Mouse (Mus musculus) layer of hippocampus, adult 9-11 months (tissue): Measurements from ENCODE around the gene Ube2s.
A peak's percentile ranks its signal among the peaks of the same experiment; 100 is the strongest.

Experiments
- DNase-seq: peaks from one replicate; pipeline ENCODE4 v3.0.0; 2022

Ube2s gene

DNA sequence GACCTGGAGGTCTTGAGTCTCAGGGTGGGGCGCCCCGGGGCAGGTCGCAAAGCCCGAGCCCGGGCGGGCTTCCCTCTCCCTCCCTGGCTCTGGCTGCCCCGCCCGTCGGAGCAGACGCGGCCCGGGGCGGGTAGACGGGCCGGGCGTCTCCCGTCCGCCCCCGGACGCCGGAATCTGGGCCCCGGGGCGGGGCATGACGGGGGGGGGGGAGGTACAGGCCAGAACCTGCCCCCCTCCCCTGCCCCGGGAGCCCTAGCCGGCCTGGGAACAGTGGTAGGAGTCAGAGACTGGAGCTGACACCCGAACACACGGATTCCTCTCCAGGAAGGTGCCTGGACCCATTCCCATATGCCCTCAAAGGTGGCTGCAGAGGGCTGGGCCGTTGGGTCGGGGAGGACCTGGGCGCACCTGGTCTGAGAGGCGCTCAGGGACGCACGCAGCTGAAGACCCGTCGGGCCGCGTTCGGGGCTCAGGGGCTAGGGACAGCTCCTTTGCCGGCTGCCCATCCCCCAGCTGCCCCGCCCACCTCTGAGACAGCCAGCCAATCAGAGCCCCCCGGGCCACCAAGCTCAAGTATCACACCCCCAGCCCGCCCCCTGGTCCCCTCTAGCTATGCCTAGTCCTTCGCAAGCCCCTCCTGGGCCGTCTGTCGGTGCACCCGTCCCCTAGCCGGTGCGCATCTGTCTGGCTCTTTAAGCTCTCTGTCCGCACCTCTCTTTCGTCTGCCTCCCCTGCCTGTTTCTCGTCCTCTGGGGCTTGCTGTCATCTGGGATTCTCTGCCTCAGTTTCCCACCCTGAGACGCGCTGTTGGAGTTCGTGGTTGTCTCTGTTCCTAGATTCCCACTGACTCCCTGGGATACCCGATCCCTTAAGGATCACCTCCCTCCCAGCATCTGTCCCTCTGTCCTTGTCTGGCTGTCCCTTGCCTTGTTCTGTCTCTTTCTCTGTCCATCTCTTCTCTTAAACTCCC is 35.2 kb downstream of the Ube2s start:
- no peak for DNase-seq

DNA sequence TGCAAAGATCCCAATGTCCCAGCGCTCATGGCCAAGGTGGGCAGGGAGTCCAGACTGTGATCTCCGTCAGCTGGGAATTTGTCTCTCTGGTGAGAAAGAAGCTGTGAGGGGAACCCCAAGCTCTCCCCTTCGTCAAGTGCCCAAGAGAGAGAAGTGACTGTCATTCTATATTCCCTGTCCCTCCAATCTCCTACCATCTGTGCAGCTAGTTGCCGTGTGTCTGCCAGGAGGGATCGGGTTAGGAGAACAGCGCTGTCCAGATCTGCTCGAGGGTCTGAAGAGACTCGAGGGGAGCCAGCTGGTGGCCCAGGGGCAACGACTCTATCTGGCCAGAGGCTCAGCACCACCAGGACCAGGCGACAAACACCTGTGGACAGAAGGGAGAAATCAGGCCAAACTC is 36.3 kb downstream of the Ube2s start:
- DNase-seq, result no peak

DNA sequence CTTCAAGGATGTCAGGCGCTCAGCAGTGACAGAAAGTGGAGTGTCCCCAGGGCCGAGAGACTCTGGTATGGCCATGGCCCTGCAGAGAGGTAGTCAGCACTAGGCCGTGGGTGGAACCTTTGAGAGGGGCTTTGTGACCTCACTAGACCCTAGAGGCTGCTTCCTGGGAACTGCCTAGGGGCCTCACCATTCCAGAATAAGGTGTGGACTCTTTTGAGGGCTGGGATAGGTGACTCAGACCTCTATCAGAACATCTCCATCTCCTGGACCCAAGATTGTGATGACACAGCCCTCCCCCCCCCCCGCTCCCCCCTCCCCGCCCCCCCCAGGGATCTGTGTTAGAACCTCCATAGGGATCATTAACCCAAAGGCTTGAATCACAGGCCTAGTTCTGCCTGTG is 41.2 kb downstream of the Ube2s start, which contains the start of gene Fam71e2:
TSS of gene Fam71e2 (minus strand) at position 101 of the 400 bp plus-strand sequence.
- no peak for DNase-seq

DNA sequence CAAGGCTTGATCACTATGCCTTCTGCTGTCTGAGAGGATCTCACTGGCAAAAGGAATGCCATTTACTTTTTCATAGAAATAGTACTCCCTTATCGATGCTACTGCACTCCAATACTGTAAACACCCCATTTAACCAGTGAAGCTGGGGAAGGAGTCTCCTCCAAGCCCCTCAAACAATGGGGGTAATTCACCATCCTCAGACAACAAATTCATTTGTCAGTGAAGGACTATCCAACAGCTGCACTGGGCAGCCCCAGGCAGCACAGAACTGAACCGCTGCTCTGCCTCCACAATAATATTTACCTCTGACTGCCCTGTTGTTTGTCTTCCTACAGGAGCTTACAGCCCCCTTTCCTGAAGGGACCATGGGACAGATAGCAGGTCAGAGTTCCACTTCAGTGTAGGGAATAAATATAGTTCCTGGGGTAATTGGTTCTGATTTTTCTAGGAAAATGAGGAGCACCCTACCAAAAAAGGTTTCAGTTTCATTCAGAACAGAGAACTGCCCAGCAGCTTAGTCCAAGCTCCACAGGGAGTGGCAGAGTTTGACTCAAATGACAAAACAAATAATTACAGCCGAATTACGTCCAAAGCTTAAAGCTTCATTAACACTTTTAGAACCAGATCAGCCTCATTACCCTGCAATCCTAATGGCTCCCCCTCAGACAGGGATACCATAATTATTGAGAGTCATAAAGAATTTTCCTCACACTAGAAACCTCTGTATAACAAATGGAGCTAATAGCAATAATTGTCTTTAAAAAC is 47.3 kb downstream of the Ube2s start:
- peak; percentile 39 for DNase-seq

DNA sequence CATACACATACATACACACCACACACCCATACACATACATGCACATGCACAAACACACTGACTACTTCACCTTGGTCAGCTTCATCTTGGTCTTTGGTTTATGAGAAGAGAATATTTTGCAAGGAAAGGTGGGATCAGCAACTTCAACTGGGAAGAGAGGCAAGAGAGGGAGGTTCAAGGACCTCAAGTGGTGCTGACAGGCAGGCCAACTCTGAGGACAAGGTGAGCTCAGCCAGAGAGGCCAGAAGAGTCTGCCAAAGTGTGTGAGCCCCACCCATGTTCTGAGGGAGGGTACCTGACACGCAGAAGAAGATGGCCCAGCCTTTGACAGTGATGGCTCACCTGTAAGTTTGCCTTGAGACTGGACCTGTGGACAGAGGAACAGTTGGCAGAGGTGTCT is 52.7 kb downstream of the Ube2s start:
- DNase-seq, result no peak

DNA sequence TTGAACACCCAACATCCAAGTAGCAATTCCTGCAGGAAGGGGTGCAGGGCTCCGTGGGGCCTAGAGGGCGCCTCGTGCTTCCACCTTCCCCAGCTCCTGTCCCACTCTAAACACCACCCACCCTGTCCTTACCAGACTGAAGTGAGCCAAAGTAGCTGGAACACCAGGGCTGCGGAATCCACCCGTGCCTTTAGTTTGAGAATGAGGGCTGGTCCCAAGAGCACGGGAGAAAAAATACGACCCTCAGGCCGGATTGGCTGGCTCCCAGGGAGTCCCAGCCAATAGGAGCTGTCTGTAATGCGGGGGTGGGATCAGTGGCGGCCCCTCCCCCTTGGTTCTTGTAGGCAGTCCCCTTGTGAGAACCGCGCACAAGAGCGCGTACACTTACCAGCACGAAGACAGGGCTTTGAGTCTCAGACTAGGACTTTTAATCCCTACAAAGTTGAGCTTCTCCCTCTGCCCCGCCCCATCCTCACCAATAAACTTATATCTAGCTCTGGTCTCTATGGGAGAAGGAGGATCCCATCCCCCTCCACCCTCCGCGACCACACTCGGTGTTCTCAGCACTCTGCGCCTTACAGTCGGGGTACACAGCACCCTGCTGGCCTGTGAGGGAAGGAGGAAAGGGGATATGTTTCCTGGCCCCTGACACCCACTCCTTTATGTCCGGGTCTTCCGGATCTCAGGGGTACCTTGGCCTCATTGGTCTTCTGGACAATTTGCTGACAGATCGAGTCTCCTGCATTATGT is 59.4 kb downstream of the Ube2s start, which contains the start of gene Cox6b2:
TSS of gene Cox6b2 (minus strand) at position 274 of the 750 bp plus-strand sequence.
- peak; percentile 71 for DNase-seq

DNA sequence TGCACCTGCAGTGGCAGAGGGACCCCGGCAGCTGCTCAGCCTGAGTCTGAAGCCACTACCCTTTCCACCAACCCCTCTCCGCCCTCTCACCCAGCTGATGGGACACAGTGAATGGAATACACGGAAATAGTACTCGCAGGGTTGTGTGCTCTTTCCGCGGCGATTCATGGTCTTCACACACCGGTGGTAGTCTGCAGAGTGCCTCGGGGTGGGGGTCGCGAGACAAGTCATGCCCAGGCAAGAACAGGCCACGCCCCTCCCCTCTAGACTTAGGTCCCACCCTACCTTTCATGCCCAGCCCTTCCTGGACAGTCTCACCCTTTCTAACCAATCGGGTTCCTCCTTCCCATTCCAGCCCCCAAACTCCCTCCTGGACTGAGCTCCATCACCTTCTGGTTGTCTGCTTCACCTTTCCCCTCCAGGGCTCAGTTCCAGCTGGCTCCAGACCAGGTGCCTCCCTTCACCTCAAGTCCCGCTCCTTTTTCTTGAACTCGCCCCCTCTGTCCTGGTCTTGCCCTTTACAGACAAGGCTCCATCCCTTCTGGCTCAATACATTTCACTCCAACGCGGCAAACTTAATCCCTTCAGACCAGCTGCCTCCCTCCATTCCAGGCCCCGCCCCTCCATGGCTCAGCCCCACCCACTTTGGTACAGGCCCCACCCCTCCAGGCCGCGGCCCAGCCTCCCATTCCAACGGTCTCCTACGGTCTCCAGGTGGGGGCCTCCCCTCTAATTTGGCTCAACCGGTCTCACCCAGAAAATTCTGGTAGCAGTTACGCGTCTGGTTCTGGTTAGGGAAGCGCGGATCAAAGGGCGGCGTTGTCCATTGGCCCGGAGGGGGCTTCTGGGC is 60.2 kb downstream of the Ube2s start:
- DNase-seq, result no peak

DNA sequence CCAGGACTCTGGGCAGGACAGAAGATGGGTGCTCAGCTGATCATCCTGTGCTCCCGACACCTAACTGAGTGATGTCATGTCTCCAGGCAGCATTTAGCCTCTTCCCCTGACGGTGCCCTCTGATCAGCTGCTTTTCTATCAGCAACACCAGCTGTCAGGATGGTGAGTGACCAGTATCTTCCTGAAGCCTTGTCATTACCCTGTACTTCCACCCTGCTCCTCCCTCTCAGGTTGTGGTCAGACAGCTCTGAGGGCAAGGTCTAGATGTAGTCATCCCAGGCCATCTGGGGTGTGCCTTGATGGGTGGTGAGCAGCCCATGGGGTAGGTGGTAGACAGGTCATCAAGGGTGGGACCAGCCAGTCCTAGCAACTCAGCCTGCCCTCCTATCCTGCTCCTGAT is 63.2 kb downstream of the Ube2s start:
- DNase-seq, result no peak

DNA sequence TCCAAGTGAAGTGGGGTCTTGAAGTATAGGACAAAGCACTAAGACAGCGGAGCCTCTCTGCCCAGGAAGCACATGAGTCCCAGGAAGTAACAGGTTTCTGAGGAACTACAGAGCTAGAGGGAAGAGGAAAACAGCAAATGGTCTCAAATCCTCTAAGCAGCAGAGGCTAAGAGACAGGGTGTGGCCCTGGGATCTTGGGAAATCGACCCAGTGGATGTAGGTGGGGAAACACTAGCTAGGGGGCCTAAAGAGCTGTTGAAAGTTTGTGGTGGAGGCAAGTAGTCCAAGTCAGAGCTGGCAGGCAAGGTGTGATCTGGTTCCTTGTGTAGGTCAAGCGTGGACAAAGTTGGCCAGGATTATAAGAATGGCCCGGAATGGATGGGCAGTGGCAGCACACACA is 64.1 kb downstream of the Ube2s start:
- no peak for DNase-seq

DNA sequence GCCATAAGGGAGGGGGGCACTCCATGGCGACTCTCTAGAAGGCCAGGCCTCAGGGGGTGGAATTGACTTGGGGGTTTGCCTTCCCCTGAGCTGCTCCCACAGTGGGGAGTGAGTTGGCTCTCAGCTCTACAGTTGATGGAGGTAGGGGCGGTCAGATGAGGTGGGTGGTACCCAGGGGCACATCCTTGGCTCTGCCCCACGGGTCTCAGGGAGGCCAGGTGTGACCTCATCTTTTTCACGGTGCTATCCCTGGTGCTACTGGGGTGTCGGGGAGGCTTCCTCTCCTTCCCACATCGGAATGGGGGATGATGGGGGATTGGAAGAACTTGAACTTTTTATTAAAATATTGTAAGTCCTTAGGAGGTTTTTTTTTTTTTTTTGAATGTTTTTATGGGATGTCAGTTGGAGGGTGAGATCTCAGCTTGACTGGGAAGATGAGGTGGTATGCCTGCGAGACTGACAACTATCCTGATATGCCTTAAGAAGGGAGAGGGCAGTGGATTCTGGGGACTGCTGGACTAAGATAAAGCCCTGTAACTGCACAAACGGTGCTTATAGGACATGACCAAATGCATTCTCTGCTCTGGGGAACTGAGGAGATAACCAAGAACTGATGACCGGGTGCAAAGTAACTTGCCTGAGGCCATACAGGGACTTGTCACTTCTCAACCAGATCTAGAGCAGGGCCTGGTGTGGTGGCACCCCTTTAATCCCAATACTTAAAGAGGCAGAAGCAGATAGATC is 65.1 kb downstream of the Ube2s start:
- no peak for DNase-seq

DNA sequence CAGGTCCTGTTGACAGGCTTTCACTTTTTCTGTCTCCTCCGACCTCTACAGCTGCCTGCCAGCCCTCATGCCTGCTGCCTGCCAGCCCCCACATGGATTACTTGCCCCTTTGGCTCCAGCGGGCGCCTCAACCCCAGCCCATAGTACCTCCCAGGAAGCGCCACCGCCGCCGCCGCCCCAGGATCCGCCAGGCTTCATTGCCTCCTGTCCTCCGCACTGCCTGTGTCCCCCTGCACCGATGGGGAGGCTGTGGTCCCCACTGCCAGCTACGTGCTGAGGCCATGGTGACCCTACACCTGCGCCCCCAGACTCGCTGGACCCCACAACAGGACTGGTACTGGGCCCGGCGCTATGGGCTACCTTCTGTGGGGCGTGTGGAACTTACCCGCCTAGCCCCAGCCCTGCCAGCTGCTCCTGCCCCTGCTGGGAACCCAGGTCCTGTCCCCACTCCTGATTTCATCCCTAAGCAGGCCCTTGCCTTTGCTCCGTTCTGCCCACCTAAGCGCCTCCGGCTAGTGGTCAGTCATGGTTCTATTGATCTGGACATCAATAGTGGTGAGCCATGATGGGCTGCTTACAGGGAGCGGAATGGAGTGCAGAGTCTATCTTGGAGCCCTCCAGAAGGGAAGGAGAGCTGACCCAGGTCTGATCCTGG is 65.9 kb downstream of the Ube2s start:
- DNase-seq, result no peak

DNA sequence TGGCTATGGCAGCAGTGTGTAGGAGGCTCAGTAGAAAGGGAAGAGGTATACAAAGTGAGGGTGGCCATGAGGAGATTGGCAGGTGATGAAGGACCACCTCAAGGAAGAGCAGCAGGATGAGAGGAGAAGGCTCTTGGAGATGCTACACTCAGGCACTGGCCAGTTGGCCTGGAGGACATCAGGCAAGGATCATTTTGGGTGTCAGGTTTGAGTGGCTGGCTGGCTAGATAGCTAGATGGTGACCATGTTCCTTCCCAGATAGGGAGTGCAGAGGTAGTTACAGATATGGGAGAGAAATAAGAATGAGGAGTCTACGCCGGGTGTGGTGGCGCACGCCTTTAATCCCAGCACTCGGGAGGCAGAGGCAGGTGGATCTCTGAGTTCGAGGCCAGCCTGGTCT is 67.5 kb downstream of the Ube2s start:
- DNase-seq, result no peak
